Mouse (Mus musculus) cerebellum, adult 2 months (tissue): ENCODE results near the gene Prr5.

ENCODE experiments used
- CTCF ChIP-seq: fragments of 200-500 bp; IDR thresholded peaks from 2 replicates; pipeline ENCODE4 v1.5.1; 2011; ENCODE audit warnings: low read depth, mild to moderate bottlenecking, control low read depth, low read length, moderate library complexity, borderline replicate concordance; ENCODE audit not compliant: insufficient read depth
- POLR2A ChIP-seq: fragments of 200-500 bp; IDR thresholded peaks from 2 replicates; pipeline ENCODE4 v1.6.1; 2011; ENCODE audit warnings: low read length, control low read depth, borderline replicate concordance; ENCODE audit not compliant: insufficient read depth

GRCm38 (mm10) chr15:84656689-84657088 is 12.7 kb upstream of the Prr5 start:
- TF ChIP-seq CTCF = no peak
- no peak for TF ChIP-seq POLR2A
